Mouse (Mus musculus) layer of hippocampus, postnatal 36 days (tissue): Measurements from ENCODE around the gene Ctnna3. TPM values are rescaled to one million over a fixed set of nuclear protein-coding genes. Genes with fewer than 3 reads are reported as not detected.
"Not testable (repeated sequence)": the region's sequence is repeated elsewhere in the genome, so short reads cannot be mapped to it uniquely, and the experiment has no call there.

Experiments
- DNase-seq, 2 experiments: peaks; one replicate each; pipeline ENCODE4 v3.0.0; 2022
- total RNA-seq, 2 experiments: library from RNA; stranded (reverse); gene quantifications; 2 replicates each; pipeline ENCODE4 v1.2.3; 2021

The Ctnna3 gene
- 1 to 10 TPM; 1.2 to 1.9 TPM for total RNA-seq

GRCm38 (mm10) chr10:63429785-63430305, at the start of gene Ctnna3:
Ctnna3 (plus strand) TSS chr10:63430098.
- peak; percentile 79 to 86 for DNase-seq

DNA sequence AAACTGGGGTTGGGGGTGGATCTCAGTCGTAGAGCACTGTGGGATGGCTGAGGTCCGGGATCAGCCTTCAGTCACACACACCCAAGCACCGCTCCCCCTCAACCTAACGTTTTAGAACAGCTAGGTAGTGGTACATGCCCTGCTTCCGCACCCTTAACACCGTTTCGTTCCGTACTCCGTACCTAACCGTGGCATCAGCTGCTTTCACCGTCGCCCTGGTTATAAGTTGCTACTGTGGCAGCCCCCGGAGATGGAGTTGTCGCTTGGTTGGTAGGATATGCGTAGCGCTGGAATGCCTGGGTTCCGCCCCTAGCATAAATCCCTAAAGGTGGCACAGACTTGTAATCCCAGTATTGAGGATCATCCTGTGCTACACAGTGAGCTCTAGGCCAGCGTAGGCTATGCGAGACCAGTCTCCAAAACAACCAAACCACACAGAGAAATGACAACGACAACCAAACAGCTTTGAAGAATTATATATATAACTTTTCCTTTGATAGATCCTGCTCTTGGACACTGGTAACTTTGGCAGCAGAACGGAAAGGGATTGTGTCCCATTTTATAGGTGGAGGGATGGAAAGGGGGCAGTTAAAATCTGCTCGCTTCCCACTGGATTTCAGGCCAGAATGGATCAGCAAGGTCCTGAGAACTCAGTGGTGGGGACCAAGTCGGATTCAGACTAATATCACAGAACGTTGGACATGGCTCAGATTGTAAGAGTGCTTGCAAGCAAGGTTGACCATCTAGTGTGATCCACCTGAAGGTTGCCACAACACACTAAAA, 48.2 kb upstream of the Ctnna3 start, which contains the start of gene Sirt1:
Sirt1 (minus strand) TSS at position 207 of the 783 bp plus-strand sequence.
- no peak for DNase-seq

GRCm38 (mm10) chr10:63382372-63383279, 47.3 kb upstream of the Ctnna3 start, which contains the start of gene Dnajc12:
Dnajc12 (plus strand) TSS chr10:63382443.
- DNase-seq, result peak; percentile 66 to 71

GRCm38 (mm10) chr10:63385897-63386296, 44.0 kb upstream of the Ctnna3 start:
- not testable (repeated sequence) for DNase-seq

- DNase-seq, result peak; percentile 80 to 83
Measured at GRCm38 (mm10) chr10:63386444-63386843, 43.5 kb upstream of the Ctnna3 start.

- no peak for DNase-seq
Measured at GRCm38 (mm10) chr10:63386991-63387390, 42.9 kb upstream of the Ctnna3 start.

DNA sequence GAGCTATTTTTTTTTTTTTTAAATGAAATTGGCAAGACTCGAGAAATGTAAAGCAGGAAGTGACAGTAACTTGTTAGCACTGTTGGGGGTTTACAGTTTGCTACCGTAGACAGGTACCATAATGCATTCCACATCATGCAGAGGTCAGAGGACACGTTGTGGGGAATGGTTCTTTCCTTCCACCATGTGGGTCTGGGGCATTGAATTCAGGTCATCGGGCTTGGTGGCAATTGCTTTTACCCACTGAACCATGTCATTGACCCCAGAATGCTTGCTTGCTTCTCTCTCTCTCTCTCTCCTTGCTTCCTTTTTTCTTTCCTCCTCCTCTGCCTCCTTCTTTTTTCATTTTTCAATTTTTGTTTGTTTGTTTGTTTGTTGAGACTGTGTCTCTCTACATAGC, 41.0 kb upstream of the Ctnna3 start:
- no peak for DNase-seq

- no peak for DNase-seq
Measured at GRCm38 (mm10) chr10:63396963-63397362, 32.9 kb upstream of the Ctnna3 start.

DNA sequence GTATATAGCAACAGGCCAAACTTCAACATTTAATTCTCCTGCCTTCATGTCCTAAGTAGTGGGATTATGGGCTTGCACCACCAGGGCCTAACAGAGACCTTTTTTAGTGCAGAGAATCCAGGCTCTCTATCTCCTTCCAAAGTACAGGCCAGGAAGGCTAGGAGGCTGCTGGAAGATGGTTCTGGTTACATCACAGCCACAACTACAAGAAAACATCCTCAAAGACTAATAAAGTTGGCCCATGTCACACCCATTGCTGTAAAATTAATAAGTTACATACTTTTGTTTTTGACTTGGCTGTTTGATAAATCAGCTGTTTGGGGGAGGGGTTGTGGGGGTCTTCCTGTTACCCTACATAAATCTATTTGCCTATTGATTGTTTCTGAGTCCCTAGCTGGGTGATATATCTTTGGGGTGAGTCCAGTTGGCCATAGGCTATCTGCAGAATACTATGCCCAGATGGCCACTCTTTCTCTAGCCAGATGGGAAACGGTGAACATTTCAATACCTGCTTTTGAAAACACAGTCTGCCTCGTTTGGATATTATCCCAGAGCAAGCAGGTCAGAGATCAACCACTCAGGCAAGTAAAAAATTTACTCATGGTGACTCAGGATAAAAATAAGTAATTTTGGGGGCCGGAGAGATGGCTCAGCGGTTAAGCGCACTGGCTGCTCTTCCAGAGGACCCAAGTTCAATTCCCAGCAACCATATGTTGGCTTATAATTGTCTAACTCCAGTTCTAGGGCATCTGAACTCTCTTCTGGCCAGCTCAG, 27.0 kb upstream of the Ctnna3 start:
- DNase-seq, result no peak

DNA sequence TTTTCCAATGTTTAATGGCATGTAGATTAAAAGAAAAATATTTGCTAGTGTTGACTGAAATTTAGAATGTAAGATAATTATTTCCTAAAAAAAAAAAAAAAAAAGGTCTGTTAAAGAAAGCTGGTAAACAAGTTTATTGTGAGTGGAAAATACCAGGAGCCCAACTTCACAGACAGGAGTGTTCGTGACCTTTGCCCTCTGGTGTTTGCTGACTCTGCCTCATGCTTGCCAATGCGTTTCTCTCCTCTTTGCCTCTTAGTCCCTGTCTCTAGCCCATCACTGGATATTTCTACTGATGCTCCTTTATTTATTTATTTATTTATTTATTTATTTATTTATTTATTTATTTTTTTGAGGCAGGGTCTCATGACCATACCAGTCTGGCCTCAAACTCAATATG, 26.3 kb upstream of the Ctnna3 start:
- no peak for DNase-seq

- peak in 1 of 2 experiments; percentile 4 for DNase-seq
Measured at GRCm38 (mm10) chr10:63410162-63410956, 19.5 kb upstream of the Ctnna3 start.

DNA sequence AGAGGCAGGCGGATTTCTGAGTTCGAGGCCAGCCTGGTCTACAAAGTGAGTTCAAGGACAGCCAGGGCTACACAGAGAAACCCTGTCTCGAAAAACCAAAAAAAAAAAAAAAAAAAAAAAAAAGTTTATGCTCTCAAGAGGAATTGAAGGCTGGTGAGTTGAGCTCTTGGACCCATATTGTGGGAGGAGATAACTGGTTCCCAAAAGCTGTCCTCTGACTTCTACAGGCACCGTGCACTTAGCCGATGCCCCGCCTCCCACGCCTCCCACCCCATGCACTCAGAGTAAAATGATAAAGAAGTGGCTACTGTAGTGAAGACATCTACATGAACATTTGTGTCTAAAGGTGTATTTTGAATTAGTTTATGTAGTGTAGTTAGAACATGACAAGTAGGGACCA, 18.2 kb upstream of the Ctnna3 start:
- not testable (repeated sequence) for DNase-seq

DNA sequence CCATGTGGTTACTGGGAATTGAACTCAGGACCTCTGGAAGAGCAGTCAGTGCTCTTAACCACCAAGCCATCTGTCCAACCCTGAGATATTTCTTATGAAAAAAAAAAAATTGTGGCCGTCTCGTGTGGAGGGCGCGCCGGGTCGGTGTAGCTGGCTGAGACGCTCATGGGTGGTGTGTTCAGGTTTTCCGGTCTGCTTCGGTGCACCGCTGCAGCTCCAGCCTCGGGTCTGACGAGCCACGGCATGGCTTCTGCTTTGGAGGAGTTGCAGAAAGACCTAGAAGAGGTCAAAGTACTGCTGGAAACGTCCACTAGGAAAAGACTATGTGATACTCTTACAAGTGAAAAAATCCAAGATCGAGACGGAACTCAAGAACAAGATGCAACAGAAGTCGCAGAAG, 17.1 kb upstream of the Ctnna3 start:
- no peak for DNase-seq

GRCm38 (mm10) chr10:63415287-63415686, 14.6 kb upstream of the Ctnna3 start:
- DNase-seq, result no peak

DNA sequence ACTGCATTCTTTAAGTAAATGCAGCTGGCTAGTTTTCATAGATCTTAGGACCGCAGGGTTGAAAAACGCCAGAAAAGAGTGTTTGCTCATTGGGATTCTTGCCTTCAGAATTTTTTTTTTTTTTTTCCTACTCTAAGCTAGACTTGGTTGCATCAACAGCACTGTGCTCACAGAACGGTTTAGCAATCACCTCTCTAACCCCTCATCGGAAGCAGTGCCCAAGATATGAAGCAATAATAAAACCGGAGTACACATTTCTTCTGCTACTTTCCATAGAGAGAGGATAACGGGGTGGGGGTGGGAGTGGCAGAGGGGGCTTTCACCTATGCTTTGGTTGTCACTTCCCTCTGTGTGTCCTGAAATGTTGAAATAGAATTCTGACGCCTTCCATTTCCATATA, 14.0 kb upstream of the Ctnna3 start:
- DNase-seq, result no peak

- no peak for DNase-seq
Measured at GRCm38 (mm10) chr10:63417061-63417460, 12.8 kb upstream of the Ctnna3 start.

GRCm38 (mm10) chr10:63421739-63422735, 7.9 kb upstream of the Ctnna3 start, which contains the start of gene Gm7075:
Gm7075 (minus strand) TSS chr10:63421789.
- peak in 1 of 2 experiments; percentile 8 for DNase-seq

- no peak for DNase-seq
Measured at GRCm38 (mm10) chr10:63422736-63422992, 7.2 kb upstream of the Ctnna3 start.

GRCm38 (mm10) chr10:63423591-63424474, 6.1 kb upstream of the Ctnna3 start:
- DNase-seq, result no peak
